Comparison of ENCODE assay signal across 18 mouse cellular contexts in genomic region chr3:88465127-88465526, GRCm38 (mm10). TPM values are rescaled to one million over a fixed set of nuclear protein-coding genes. Genes with fewer than 3 reads are reported as not detected.
DNase-seq lines count a peak whose midpoint lies in the region; ATAC-seq and TF ChIP-seq lines count a peak whose summit lies in the region.
"Had no signal": no experiment of that assay in that cellular context is flagged by ENCODE, and none has a peak within 500 bp of the region (broad histone marks: within the 10 kb centered on the region; RNA-seq: fewer than 3 reads in every experiment).

No protein-coding gene starts in this region.

- in situ Hi-C loops in CH12.LX (cut with MboI; ENCODE audit: low pct_ligation_motif_present, low pct_unique_long_range_greater_than_20kb, low sequenced_read_pairs): no loop called here

- WGBS in liver, embryonic 16.5 days (ENCODE audit: insufficient replicate concordance): 53% methylated on average over 2 of the region's 2 CpGs
- 73% methylated on average over 2 of the region's 2 CpGs for WGBS in liver, embryonic 11.5 days
- 77% methylated on average over 2 of the region's 2 CpGs for WGBS in midbrain, embryonic 11.5 days

- peak overlapping the region; percentile 9; the same call in 1 of the 2 replicates for H3K27ac ChIP-seq in liver, embryonic 16.5 days (ENCODE audit: low read length)
- no peak overlapping the region for H3K27ac ChIP-seq in liver, embryonic 11.5 days (ENCODE audit: low read depth, low read length)
- no peak overlapping the region for H3K27ac ChIP-seq in CH12.LX (ENCODE audit: insufficient read depth, low read depth)
- no peak overlapping the region for H3K27ac ChIP-seq in midbrain, embryonic 11.5 days (ENCODE audit: low read depth, low read length)
- H3K27ac ChIP-seq: forebrain, embryonic 15.5 days; heart, embryonic 13.5 days; hindbrain, embryonic 15.5 days; kidney, postnatal 0 days had no signal

- TF ChIP-seq RAD21 in CH12.LX (IDR thresholded peaks at IDR 0.05; ENCODE audit: low read depth, low read length): no peak

- no peak overlapping the region for H3K9ac ChIP-seq in liver, embryonic 16.5 days (ENCODE audit: low read depth, low read length)
- H3K9ac ChIP-seq in liver, embryonic 11.5 days (ENCODE audit: low read depth, low read length): no peak overlapping the region
- no peak overlapping the region for H3K9ac ChIP-seq in CH12.LX (ENCODE audit: insufficient read depth, low read depth)
- no peak overlapping the region for H3K9ac ChIP-seq in midbrain, embryonic 11.5 days (ENCODE audit: low read length)
- H3K9ac ChIP-seq: forebrain, embryonic 15.5 days; heart, embryonic 13.5 days; hindbrain, embryonic 15.5 days had no signal

- H3K4me3 ChIP-seq in liver, embryonic 16.5 days (ENCODE audit: low read depth, low read length): no peak overlapping the region
- H3K4me3 ChIP-seq in liver, embryonic 11.5 days (ENCODE audit: low read depth, low read length): no peak overlapping the region
- H3K4me3 ChIP-seq in CH12.LX (replicated peaks in 1 of 3; ENCODE audit: low read depth in 2 of 3, low read length in 2 of 3, poor library complexity in 1 of 3) (no peak overlapping the region), myocyte (no peak overlapping the region)
- no peak overlapping the region for H3K4me3 ChIP-seq in midbrain, embryonic 11.5 days (ENCODE audit: low read depth, low read length)
- H3K4me3 ChIP-seq: embryonic facial prominence, embryonic 10.5 days; forebrain, embryonic 15.5 days; heart, embryonic 13.5 days; hindbrain, embryonic 15.5 days had no signal

- H3K4me1 ChIP-seq in liver, embryonic 16.5 days (ENCODE audit: control insufficient read depth, low read depth, low read length): peaks cover 2% of the 10 kb centered on the region; the same call in 1 of the 2 replicates
- H3K4me1 ChIP-seq in liver, embryonic 11.5 days (replicated peaks; ENCODE audit: control insufficient read depth, insufficient read depth, low read length): no peaks in the 10 kb centered on the region
- H3K4me1 ChIP-seq in CH12.LX (ENCODE audit: control insufficient read depth in 1 of 2, insufficient read depth in 2 of 2): peaks cover 23 to 39% of the 10 kb centered on the region in 2 experiments
- peaks cover 2% of the 10 kb centered on the region; the same call in 1 of the 2 replicates for H3K4me1 ChIP-seq in midbrain, embryonic 11.5 days (ENCODE audit: control insufficient read depth, insufficient read depth, low read length)
- H3K4me1 ChIP-seq: hindbrain, embryonic 15.5 days had no signal

- dilution Hi-C loops in CH12.LX (cut with MboI; ENCODE audit: extremely low pct_ligation_motif_present, extremely low pct_unique_long_range_greater_than_20kb, low sequenced_read_pairs): no loop called here

- no peak overlapping the region for H3K4me2 ChIP-seq in liver, embryonic 16.5 days (ENCODE audit: low read depth, low read length)
- H3K4me2 ChIP-seq in liver, embryonic 11.5 days: no peak overlapping the region
- H3K4me2 ChIP-seq in CH12.LX (ENCODE audit: insufficient read depth, low read depth, poor library complexity, severe bottlenecking): peak overlapping the region; percentile 6; the same call in 1 of the 2 replicates
- peak overlapping the region; percentile 54 for H3K4me2 ChIP-seq in myocyte (ENCODE audit: low read depth)
- no peak overlapping the region for H3K4me2 ChIP-seq in midbrain, embryonic 11.5 days
- H3K4me2 ChIP-seq: forebrain, embryonic 15.5 days; heart, embryonic 13.5 days; hindbrain, embryonic 15.5 days had no signal

- TF ChIP-seq POLR2A in CH12.LX (IDR thresholded peaks at IDR 0.05; ENCODE audit: low read depth, low read length) (no peak), myocyte (IDR thresholded peaks at IDR 0.05; ENCODE audit: insufficient read length, low read depth) (no peak)

- no peak for TF ChIP-seq EP300 in CH12.LX (IDR thresholded peaks at IDR 0.05; ENCODE audit: low read length)

- no peak for DNase-seq in liver, embryonic 11.5 days (ENCODE audit: low spot score)
- no peak for DNase-seq in CH12.LX (ENCODE audit: extremely low read depth)
- no peak for DNase-seq in urinary bladder, postnatal 25 days (ENCODE audit: low spot score)
- no peak for DNase-seq in midbrain, embryonic 11.5 days (ENCODE audit: low spot score, missing footprints)
- DNase-seq: cerebellum, postnatal 36 days; lung, postnatal 14 days; midbrain, embryonic 14.5 days; right cerebral cortex, adult 18-20 months; thymus, adult 18-20 months had no signal

- H3K9me3 ChIP-seq in liver, embryonic 16.5 days (replicated peaks; ENCODE audit: control insufficient read depth, low read length): no peaks in the 10 kb centered on the region
- H3K9me3 ChIP-seq in liver, embryonic 11.5 days (ENCODE audit: control insufficient read depth, low read length): no peaks in the 10 kb centered on the region
- peaks cover 5% of the 10 kb centered on the region for H3K9me3 ChIP-seq in CH12.LX (replicated peaks; ENCODE audit: low read length)
- no peaks in the 10 kb centered on the region for H3K9me3 ChIP-seq in midbrain, embryonic 11.5 days (ENCODE audit: control insufficient read depth, low read length)
- H3K9me3 ChIP-seq: embryonic facial prominence, embryonic 10.5 days; forebrain, embryonic 15.5 days; heart, embryonic 13.5 days; hindbrain, embryonic 15.5 days had no signal

- no peak for TF ChIP-seq CTCF in CH12.LX (conservative IDR thresholded peaks at IDR 0.05 in 1 of 2, IDR thresholded peaks at IDR 0.05 in 1 of 2; ENCODE audit: low read depth in 2 of 2, low read length in 2 of 2)

- peaks cover 3% of the 10 kb centered on the region for H3K27me3 ChIP-seq in liver, embryonic 16.5 days (ENCODE audit: control insufficient read depth, insufficient read depth, low read depth, low read length)
- H3K27me3 ChIP-seq in liver, embryonic 11.5 days (replicated peaks; ENCODE audit: control insufficient read depth, insufficient read depth, low read length): peaks cover 15% of the 10 kb centered on the region
- H3K27me3 ChIP-seq in CH12.LX (replicated peaks) (peaks cover 3% of the 10 kb centered on the region), myocyte (ENCODE audit: control insufficient read depth, insufficient read depth, insufficient read length) (no peaks in the 10 kb centered on the region)
- H3K27me3 ChIP-seq in midbrain, embryonic 11.5 days (ENCODE audit: control insufficient read depth, insufficient read depth, low read length): 0 out of 2 replicates have a peak, but pooled peaks cover 2% of the 10 kb centered on the region
- H3K27me3 ChIP-seq: forebrain, embryonic 15.5 days; hindbrain, embryonic 15.5 days had no signal

- ATAC-seq in liver, embryonic 16.5 days (ENCODE audit: low read depth): no peak
- no peak for ATAC-seq in liver, embryonic 11.5 days (replicated peaks; ENCODE audit: low FRiP score)
- ATAC-seq in common myeloid progenitor, adult 5-6 weeks (replicated peaks; ENCODE audit: low read depth, poor library complexity, severe bottlenecking): peak; percentile 55
- ATAC-seq in midbrain, embryonic 11.5 days (ENCODE audit: low FRiP score): no peak
- ATAC-seq: forebrain, embryonic 15.5 days; intestine, embryonic 16.5 days had no signal

- H3K79me2 ChIP-seq in CH12.LX (replicated peaks; ENCODE audit: control insufficient read depth, extremely low read depth, insufficient read depth, poor library complexity, severe bottlenecking) (no peaks in the 10 kb centered on the region), myocyte (ENCODE audit: control insufficient read depth, insufficient read depth) (no peaks in the 10 kb centered on the region)

- no peak overlapping the region for H3ac ChIP-seq in myocyte (ENCODE audit: control insufficient read depth, insufficient read length)

- H3K36me3 ChIP-seq in liver, embryonic 16.5 days (ENCODE audit: control insufficient read depth, insufficient read depth): no peaks in the 10 kb centered on the region
- no peaks in the 10 kb centered on the region for H3K36me3 ChIP-seq in liver, embryonic 11.5 days (ENCODE audit: control insufficient read depth, insufficient read depth, low read length)
- H3K36me3 ChIP-seq in CH12.LX (replicated peaks in 1 of 2; ENCODE audit: control insufficient read depth in 1 of 2, insufficient read depth in 1 of 2, low read length in 1 of 2): no peaks in the 10 kb centered on the region
- H3K36me3 ChIP-seq in myocyte (ENCODE audit: control insufficient read depth, insufficient read depth): no peaks in the 10 kb centered on the region
- H3K36me3 ChIP-seq in midbrain, embryonic 11.5 days (ENCODE audit: control insufficient read depth, insufficient read depth, low read length): no peaks in the 10 kb centered on the region
- H3K36me3 ChIP-seq: embryonic facial prominence, embryonic 10.5 days; forebrain, embryonic 15.5 days; heart, embryonic 13.5 days; hindbrain, embryonic 15.5 days had no signal

RNA-seq across cellular contexts. Expression of gene Sema4a, which starts 4.1 kb away (rescaled TPM):
- polyA plus RNA-seq in liver, embryonic 16.5 days (2015; fragmentation: Nextera tagmentation; extraction: Ambion mirVana): 27.0 and 29.1 TPM in 2 replicates
- polyA plus RNA-seq in liver, embryonic 11.5 days (2014; fragmentation: Nextera tagmentation; extraction: Ambion mirVana): 14.3 and 19.0 TPM in 2 replicates
- total RNA-seq in CH12.LX (2012; rRNA removed): 4.5 and 4.7 TPM in 2 replicates
- total RNA-seq in CH12.LX (2014; rRNA removed): 2.3 and 3.5 TPM in 2 replicates
- 7.1 and 7.9 TPM in 2 replicates for polyA plus RNA-seq in CH12.LX (2012; ENCODE audit: insufficient read length, low read depth)
- 2.5 and 4.7 TPM in 2 replicates for total RNA-seq in common myeloid progenitor, adult 5-6 weeks (2017)
- 0.35 TPM for polyA plus RNA-seq in myocyte (2012; fragmentation: generic; extraction: Trizol)
- 6.3 and 6.8 TPM in 2 replicates for polyA plus RNA-seq in midbrain, embryonic 11.5 days (2014; fragmentation: Nextera tagmentation; extraction: Ambion mirVana)

RNA-seq across cellular contexts. Expression of gene Slc25a44, which starts 40.2 kb away (rescaled TPM):
- polyA plus RNA-seq in liver, embryonic 16.5 days (2015; fragmentation: Nextera tagmentation; extraction: Ambion mirVana): 10.0 and 11.8 TPM in 2 replicates
- polyA plus RNA-seq in liver, embryonic 11.5 days (2014; fragmentation: Nextera tagmentation; extraction: Ambion mirVana): 20.6 and 20.7 TPM in 2 replicates
- 8.9 and 11.5 TPM in 2 replicates for total RNA-seq in CH12.LX (2012; rRNA removed)
- 12.9 and 13.2 TPM in 2 replicates for total RNA-seq in CH12.LX (2014; rRNA removed)
- polyA plus RNA-seq in CH12.LX (2012; ENCODE audit: insufficient read length, low read depth): 15.9 and 17.5 TPM in 2 replicates
- 16.8 and 17.1 TPM in 2 replicates for total RNA-seq in common myeloid progenitor, adult 5-6 weeks (2017)
- 19.3 TPM for polyA plus RNA-seq in myocyte (2012; fragmentation: generic; extraction: Trizol)
- 20.8 and 22.3 TPM in 2 replicates for polyA plus RNA-seq in midbrain, embryonic 11.5 days (2014; fragmentation: Nextera tagmentation; extraction: Ambion mirVana)

RNA-seq across cellular contexts. Expression of gene Lmna, which starts 44.6 kb away (rescaled TPM):
- polyA plus RNA-seq in liver, embryonic 16.5 days (2015; fragmentation: Nextera tagmentation; extraction: Ambion mirVana): 123 and 131 TPM in 2 replicates
- polyA plus RNA-seq in liver, embryonic 11.5 days (2014; fragmentation: Nextera tagmentation; extraction: Ambion mirVana): 155 and 157 TPM in 2 replicates
- 60.7 and 67.7 TPM in 2 replicates for total RNA-seq in CH12.LX (2012; rRNA removed)
- total RNA-seq in CH12.LX (2014; rRNA removed): 16.1 and 19.8 TPM in 2 replicates
- 17.2 and 21.5 TPM in 2 replicates for polyA plus RNA-seq in CH12.LX (2012; ENCODE audit: insufficient read length, low read depth)
- total RNA-seq in common myeloid progenitor, adult 5-6 weeks (2017): 19.3 and 25.6 TPM in 2 replicates
- 954 TPM for polyA plus RNA-seq in myocyte (2012; fragmentation: generic; extraction: Trizol)
- 17.9 and 21.2 TPM in 2 replicates for polyA plus RNA-seq in midbrain, embryonic 11.5 days (2014; fragmentation: Nextera tagmentation; extraction: Ambion mirVana)

RNA-seq across cellular contexts. Expression of gene Pmf1, which starts 55.0 kb away (rescaled TPM):
- polyA plus RNA-seq in liver, embryonic 16.5 days (2015; fragmentation: Nextera tagmentation; extraction: Ambion mirVana): 69.7 and 76.8 TPM in 2 replicates
- polyA plus RNA-seq in liver, embryonic 11.5 days (2014; fragmentation: Nextera tagmentation; extraction: Ambion mirVana): 153 and 165 TPM in 2 replicates
- total RNA-seq in CH12.LX (2012; rRNA removed): 99.1 and 99.9 TPM in 2 replicates
- 102 and 104 TPM in 2 replicates for total RNA-seq in CH12.LX (2014; rRNA removed)
- polyA plus RNA-seq in CH12.LX (2012; ENCODE audit: insufficient read length, low read depth): 135 and 144 TPM in 2 replicates
- 88.3 and 107 TPM in 2 replicates for total RNA-seq in common myeloid progenitor, adult 5-6 weeks (2017)
- 59.0 TPM for polyA plus RNA-seq in myocyte (2012; fragmentation: generic; extraction: Trizol)
- polyA plus RNA-seq in midbrain, embryonic 11.5 days (2014; fragmentation: Nextera tagmentation; extraction: Ambion mirVana): 128 and 132 TPM in 2 replicates

Comparison
In these comparisons a context has a peak if more than half of its experiments do, and no peak if none do; other contexts are left out.
1. H3K4me2 ChIP-seq: peak in CH12.LX (single experiment) and myocyte (single experiment); none in liver, embryonic 16.5 days (single experiment), liver, embryonic 11.5 days (single experiment) and midbrain, embryonic 11.5 days (single experiment).